Mouse (Mus musculus) liver, postnatal 0 days (tissue): ENCODE data around the gene Prep.

Source experiments
- CTCF ChIP-seq: sonication (generic); IDR thresholded peaks from 2 replicates; pipeline ENCODE4 v1.5.1; 2016; ENCODE audit warnings: antibody characterized with exemption, low read depth
- EP300 ChIP-seq: IDR thresholded peaks from 2 replicates; pipeline ENCODE4 v1.6.1; 2016; ENCODE audit warnings: antibody characterized with exemption, low read depth, mild to moderate bottlenecking

DNA sequence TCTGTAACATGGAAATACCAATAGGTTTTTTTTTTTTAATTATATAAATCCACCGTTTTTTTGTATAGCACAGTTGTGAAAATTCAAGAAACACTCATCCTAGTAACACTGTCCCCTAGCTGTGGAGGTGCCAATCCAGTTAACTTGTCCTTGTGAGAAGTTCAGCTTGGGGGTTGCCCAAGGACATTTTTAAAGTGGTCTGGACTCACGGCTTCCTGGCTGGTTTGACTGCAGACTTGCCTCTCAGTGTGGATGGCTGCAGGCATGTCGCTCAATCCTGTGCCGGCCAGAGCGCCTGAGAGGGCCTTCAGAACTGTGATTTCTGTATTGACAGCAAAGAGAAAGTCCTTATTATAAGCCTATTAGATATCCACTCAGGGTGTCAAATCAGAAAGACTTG lies 3.4 kb downstream of the Prep start:
- TF ChIP-seq CTCF (no peak), EP300 (no peak)
